Mouse (Mus musculus) testis, adult 2 months (tissue): ENCODE results near the gene Galns. TPM values are rescaled to one million over a fixed set of nuclear protein-coding genes. Genes with fewer than 3 reads are reported as not detected.

Source experiments
- H3K27ac ChIP-seq: fragments of 200-500 bp; 2 replicates; pipeline ENCODE4 v1.5.1; 2012; ENCODE audit warnings: low read depth, low read length; ENCODE audit not compliant: control insufficient read depth, insufficient read depth
- H3K27me3 ChIP-seq: fragments of 200-500 bp; 2 replicates; pipeline ENCODE4 v1.6.1; 2012; ENCODE audit warnings: mild to moderate bottlenecking, low read length, moderate library complexity; ENCODE audit not compliant: control insufficient read depth, insufficient read depth
- H3K36me3 ChIP-seq: fragments of 200-500 bp; 2 replicates; pipeline ENCODE4 v1.6.1; 2012; ENCODE audit warnings: mild to moderate bottlenecking, low read length; ENCODE audit not compliant: control insufficient read depth, insufficient read depth
- H3K4me1 ChIP-seq: fragments of 200-500 bp; 2 replicates; pipeline ENCODE4 v1.6.1; 2012; ENCODE audit warnings: low read length; ENCODE audit not compliant: control insufficient read depth, insufficient read depth
- H3K4me3 ChIP-seq: fragments of 200-500 bp; 2 replicates; pipeline ENCODE4 v1.5.1; 2012; ENCODE audit warnings: low read depth, mild to moderate bottlenecking, low read length, moderate library complexity, mixed read lengths; ENCODE audit not compliant: control insufficient read depth
- CTCF ChIP-seq: fragments of 200-500 bp; IDR thresholded peaks from 2 replicates; pipeline ENCODE4 v1.5.1; 2012; ENCODE audit warnings: low read depth, mild to moderate bottlenecking, inconsistent platforms, low read length, moderate library complexity; ENCODE audit not compliant: control insufficient read depth, insufficient read depth, insufficient replicate concordance
- POLR2A ChIP-seq: fragments of 200-500 bp; IDR thresholded peaks from 2 replicates; pipeline ENCODE4 v1.6.1; 2012; ENCODE audit warnings: low read depth, mild to moderate bottlenecking, inconsistent platforms, low read length, moderate library complexity; ENCODE audit not compliant: control insufficient read depth
- polyA plus RNA-seq: library from polyadenylated mRNA; depleted of rRNA; stranded (reverse); fragments of >200 nt; gene quantifications from 2 replicates; pipeline ENCODE4 v1.2.3, GENCODE M21; 2012

Galns gene
- polyA plus RNA-seq, 1 experiment: 5.9 TPM

DNA sequence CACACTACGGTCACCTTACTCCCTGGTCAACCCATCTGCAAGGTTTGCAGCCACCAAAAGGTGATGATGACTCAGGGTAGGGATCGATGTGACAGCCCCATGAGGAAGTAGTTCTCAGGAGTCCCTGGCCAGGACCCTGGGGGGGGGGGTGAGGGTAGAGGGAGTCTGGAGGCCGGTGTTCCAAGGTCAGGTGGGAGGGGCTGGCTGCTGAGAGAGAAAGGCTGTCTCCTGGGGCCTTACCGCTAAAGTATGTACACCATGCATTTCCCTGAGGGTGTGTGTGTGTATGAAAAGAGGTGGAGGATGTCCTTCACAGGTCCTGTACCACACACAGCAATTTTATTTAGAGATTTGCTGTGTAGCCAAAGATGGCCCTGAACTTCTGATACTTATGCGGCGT is 41.4 kb upstream of the Galns start:
- no peak for TF ChIP-seq POLR2A
- no peak for TF ChIP-seq CTCF
- peaks cover 8% of the 10 kb centered on the region for H3K4me1 ChIP-seq
- H3K27me3 ChIP-seq: no peaks in the 10 kb centered on the region
- no peaks in the 10 kb centered on the region for H3K36me3 ChIP-seq
- H3K4me3 ChIP-seq: no peak overlapping the region
- no peak overlapping the region for H3K27ac ChIP-seq

DNA sequence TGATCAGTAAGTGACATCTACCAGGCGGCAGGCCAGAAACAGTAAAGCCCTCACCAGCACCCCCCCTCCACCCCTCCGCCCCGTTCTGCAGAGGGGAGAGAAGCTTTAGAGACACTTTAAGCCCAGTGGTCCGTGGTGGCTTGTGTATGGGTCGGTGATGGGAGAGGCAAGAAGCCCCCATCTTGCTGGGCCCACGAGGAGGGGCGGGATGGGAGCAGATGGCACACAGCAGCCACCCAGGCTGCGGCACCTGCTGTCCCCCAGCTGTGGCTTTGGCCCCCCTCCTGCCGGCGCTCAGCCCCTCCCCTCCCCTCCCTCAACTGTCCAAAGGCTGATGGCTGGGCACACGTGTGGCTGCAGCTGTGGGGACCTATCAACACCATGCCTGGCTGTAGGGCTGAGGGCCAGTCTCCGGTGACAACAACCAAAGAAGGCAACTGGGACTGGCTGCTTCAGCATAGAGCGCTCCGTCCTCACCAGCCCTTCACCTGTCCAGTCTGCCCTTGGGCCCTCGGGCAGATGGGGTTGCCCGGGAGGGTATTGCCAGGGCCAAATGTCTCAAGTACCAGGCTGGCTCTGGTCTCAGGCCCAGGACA is 40.2 kb upstream of the Galns start:
- no peak for TF ChIP-seq CTCF
- TF ChIP-seq POLR2A: no peak
- Histone ChIP-seq H3K4me1 (peaks cover 8% of the 10 kb centered on the region), H3K27me3 (no peaks in the 10 kb centered on the region), H3K36me3 (no peaks in the 10 kb centered on the region), H3K27ac (no peak overlapping the region), H3K4me3 (no peak overlapping the region)

DNA sequence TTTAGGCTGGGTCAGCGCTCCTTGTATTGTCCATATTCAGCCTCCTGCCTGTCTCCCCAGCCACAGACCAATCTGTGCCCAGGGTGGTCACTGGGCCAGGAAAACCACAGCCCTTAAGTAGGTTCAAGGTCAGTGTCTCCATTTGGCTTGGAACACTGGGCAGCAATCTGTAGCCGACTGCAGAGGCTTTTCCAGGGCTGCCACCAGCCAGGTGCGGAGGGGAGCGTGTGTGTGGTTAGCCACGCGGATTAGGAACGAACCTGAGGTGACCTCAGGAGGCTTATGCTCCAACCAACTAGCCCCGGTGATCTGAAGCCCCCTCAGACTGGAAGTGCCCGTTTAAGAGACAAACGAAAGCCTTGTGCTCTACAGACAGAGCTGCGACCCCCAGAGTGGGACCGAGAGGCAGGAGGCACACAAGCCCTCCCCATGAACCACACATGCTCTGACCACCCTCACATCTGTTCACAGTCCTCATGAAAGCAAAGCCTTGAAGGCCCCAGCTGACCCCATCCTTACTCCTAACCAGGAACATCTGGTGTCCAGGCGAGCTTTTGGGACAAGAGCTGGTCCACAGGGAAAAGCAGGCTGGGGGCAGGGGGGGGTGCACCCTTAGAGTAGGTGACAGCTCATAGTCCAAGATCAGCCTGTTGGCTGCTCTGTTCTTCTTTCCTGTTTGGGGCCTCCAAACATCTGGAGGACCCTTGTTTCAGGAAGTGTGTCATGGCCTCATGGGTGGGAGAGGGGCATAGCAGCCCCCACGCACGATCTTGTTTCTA is 37.1 kb upstream of the Galns start:
- no peak for TF ChIP-seq POLR2A
- no peak for TF ChIP-seq CTCF
- H3K27ac ChIP-seq: no peak overlapping the region
- H3K4me3 ChIP-seq: no peak overlapping the region
- no peaks in the 10 kb centered on the region; the same call in none of the 2 replicates for H3K4me1 ChIP-seq
- H3K27me3 ChIP-seq: no peaks in the 10 kb centered on the region
- no peaks in the 10 kb centered on the region for H3K36me3 ChIP-seq

DNA sequence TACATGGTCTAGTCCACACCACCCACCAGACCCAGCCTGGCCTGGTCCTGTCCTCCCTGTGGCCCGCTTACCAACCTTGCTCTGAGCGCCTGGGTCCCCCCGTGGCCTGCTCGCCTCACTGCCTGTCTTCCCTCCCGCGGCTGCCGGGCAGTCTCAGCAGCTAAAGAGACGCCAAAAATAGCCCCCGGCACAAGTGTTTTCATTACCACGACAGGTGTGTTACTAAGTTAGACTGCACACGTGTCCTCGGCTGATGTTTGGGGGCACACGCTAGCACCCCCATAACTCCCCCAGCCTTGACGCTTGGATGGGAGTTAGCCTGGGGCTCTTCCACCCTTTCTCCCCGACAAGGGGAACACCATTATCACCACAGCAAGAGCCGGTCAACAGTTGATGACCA is 35.1 kb upstream of the Galns start:
- no peak overlapping the region for H3K4me3 ChIP-seq
- no peaks in the 10 kb centered on the region; the same call in none of the 2 replicates for H3K4me1 ChIP-seq
- TF ChIP-seq POLR2A (no peak), CTCF (no peak)
- H3K36me3 ChIP-seq: no peaks in the 10 kb centered on the region
- H3K27ac ChIP-seq: no peak overlapping the region
- H3K27me3 ChIP-seq: no peaks in the 10 kb centered on the region

DNA sequence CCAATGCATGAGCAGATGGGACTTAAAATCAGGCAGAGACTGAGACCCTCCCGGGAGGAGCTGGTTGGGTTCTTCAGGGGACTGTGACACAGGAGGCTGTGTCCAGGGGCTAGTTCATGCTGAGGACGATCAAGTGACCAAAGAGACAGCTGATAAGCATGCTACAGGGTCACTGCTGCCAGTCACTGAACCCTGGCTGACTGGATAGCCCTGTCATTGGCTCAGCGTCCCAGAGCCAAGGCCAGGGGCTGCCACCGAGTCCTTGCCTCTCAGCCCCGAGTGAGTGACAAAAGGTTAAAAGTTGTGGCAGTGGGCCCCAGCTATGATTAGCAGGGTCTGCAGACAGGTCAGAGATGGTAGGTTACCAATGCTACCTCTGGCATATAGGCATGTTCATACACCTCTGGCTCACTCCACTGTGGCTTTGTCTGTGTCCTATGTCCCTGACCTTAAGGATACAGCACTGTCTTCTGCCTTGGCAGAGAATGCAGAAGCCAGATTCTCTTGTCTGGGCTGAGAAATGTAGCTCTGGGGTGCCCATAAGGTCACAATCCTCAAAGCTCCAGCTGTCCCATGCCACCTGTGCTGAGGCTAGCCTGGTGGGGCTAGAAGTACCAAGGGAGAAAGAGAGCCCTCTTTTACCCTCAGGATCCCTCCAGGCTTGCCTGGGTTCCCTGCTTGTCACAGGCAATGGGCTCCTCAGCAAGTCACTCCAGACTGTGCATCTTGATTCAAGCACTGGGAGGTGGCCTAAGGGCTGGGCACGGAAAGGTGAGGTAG is 33.1 kb upstream of the Galns start:
- Histone ChIP-seq H3K4me1 (no peaks in the 10 kb centered on the region; the same call in none of the 2 replicates), H3K36me3 (no peaks in the 10 kb centered on the region), H3K27me3 (no peaks in the 10 kb centered on the region), H3K27ac (no peak overlapping the region), H3K4me3 (no peak overlapping the region)
- no peak for TF ChIP-seq CTCF
- TF ChIP-seq POLR2A: no peak

DNA sequence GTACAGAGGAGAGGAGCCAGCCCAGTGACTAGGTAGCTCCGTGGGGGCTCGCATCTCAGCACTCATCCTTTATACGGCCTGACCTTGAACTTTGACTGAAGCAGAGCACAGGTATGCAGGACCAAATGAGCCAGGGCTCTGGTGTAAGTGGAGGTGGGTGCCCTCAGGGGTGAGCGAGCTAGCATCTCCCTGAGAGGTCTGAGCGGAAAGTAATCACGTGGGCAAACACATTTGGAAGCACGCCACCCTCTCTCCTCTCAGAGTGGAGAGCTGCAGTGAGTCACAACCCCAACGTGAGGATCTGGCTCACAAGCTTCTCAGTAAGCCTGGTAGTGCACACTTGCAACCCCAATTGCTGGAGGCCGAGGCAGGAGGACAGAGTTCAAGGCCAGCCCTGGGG is 30.8 kb upstream of the Galns start:
- no peak overlapping the region for H3K27ac ChIP-seq
- H3K27me3 ChIP-seq: no peaks in the 10 kb centered on the region
- H3K36me3 ChIP-seq: no peaks in the 10 kb centered on the region
- no peak overlapping the region for H3K4me3 ChIP-seq
- H3K4me1 ChIP-seq: no peaks in the 10 kb centered on the region; the same call in none of the 2 replicates
- TF ChIP-seq POLR2A: no peak
- no peak for TF ChIP-seq CTCF

DNA sequence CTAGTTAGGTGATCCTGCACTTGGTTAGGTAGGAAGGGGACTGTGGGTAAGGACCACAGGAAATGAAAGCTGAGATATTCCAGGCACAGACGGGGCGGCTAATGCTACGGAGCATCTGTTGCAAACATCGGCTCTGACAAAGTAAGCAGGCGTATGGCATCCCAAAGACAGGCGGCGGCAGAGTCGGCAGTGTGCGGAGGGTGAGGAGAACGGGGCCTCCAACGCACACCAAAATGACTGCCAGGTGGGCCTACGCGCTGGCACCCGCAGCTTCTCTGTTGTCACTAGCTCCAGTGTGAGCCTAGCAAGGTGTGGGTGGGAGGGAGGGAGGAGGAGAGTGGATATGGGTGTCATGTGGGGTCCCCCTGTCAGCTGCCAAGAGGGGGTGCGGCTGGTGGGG is 30.1 kb upstream of the Galns start:
- H3K36me3 ChIP-seq: no peaks in the 10 kb centered on the region
- TF ChIP-seq CTCF (no peak), POLR2A (no peak)
- H3K27ac ChIP-seq: no peak overlapping the region
- H3K4me3 ChIP-seq: no peak overlapping the region
- H3K4me1 ChIP-seq: no peaks in the 10 kb centered on the region; the same call in none of the 2 replicates
- H3K27me3 ChIP-seq: no peaks in the 10 kb centered on the region
